Mouse (Mus musculus) C2C12 (cell line): Measurements from ENCODE around the gene Gk.

Experiments used
- CEBPB ChIP-seq: IDR thresholded peaks from one replicate; pipeline ENCODE4 v1.6.1; 2011; ENCODE audit warnings: low read depth, mild to moderate bottlenecking, control low read depth, moderate library complexity
- CTCF ChIP-seq: IDR thresholded peaks from one replicate; pipeline ENCODE4 v1.5.1; 2011; ENCODE audit not compliant: control insufficient read depth, insufficient read depth, insufficient read length
- FOSL1 ChIP-seq: IDR thresholded peaks from one replicate; pipeline ENCODE4 v1.8.0; 2011; ENCODE audit warnings: mild to moderate bottlenecking, low read length; ENCODE audit not compliant: poor library complexity, insufficient read depth, severe bottlenecking
- MAX ChIP-seq: IDR thresholded peaks from one replicate; pipeline ENCODE4 v1.6.1; 2011; ENCODE audit warnings: mild to moderate bottlenecking, control low read depth
- MYOD1 ChIP-seq: IDR thresholded peaks from one replicate; pipeline ENCODE4 v1.6.1; 2011; ENCODE audit warnings: low read depth; ENCODE audit not compliant: control insufficient read depth, insufficient read length
- USF1 ChIP-seq: IDR thresholded peaks from one replicate; pipeline ENCODE4 v1.6.1; 2011; ENCODE audit warnings: low read depth, mild to moderate bottlenecking, control low read depth, moderate library complexity

DNA sequence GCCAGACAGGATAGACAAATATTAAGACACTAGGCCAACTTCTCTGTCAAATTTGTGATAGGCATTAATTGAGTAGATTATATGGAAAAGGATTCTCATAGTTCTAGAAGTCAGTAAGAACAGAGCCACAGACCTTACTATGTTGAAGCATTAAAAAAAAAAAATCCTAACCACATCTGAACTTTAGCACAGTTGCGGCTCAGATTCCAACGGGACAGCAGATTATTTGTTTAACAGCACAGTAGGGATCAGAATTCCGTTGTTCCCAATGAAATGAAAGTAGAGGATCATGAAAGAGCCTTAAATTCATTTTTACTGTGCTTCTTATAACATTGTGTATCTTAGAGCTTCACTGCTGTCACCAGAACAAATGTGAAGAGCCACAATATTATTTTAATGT lies 1.7 kb upstream of the Gk start:
- TF ChIP-seq CTCF (no peak), MYOD1 (no peak), USF1 (no peak), CEBPB (no peak), MAX (no peak), FOSL1 (no peak)
